Mouse (Mus musculus) brain, embryonic 14.5 days (tissue): ENCODE data around the gene Ctnna2.

Experiments
- CTCF ChIP-seq: fragments of 200-500 bp; IDR thresholded peaks from 2 replicates; pipeline ENCODE4 v1.5.1; 2012; ENCODE audit warnings: inconsistent platforms, mild to moderate bottlenecking, moderate library complexity, borderline replicate concordance; ENCODE audit not compliant: insufficient read depth, insufficient read length; ENCODE audit errors: extremely low read depth
- POLR2A ChIP-seq: fragments of 200-500 bp; IDR thresholded peaks from 2 replicates; pipeline ENCODE4 v1.6.1; 2012; ENCODE audit warnings: mild to moderate bottlenecking, inconsistent platforms, borderline replicate concordance; ENCODE audit not compliant: poor library complexity, insufficient read depth, insufficient read length, severe bottlenecking; ENCODE audit errors: extremely low read depth

DNA sequence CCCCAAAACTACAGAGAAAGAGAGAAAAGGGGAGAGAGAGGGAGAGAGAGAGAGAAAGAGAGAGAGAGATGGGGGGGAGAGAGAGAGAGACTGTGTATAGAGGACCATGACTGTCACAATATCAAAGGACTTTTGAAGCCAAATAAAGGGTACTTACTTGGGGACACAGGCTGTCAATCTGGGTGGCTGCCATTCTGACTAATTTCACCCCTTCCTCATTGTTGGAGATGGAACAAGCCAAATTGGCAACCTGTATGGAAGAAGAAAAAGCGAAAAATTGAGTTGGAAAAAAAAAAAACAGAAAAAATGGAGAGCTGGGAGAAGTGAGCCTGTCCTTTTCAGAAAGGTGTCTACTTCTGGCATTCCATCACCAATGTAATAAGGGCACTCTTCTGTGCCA, 997.8 kb downstream of the Ctnna2 start:
- no peak for TF ChIP-seq POLR2A
- TF ChIP-seq CTCF, result no peak
